Mouse (Mus musculus) erythroblast, embryonic 14.5 days (primary cell): ENCODE data around the gene Olfr1446. TPM values are rescaled to one million over a fixed set of nuclear protein-coding genes. Genes with fewer than 3 reads are reported as not detected.

Experiments
- H3K27me3 ChIP-seq: 2 replicates; pipeline ENCODE4 v1.6.1; 2012; ENCODE audit warnings: inconsistent platforms; ENCODE audit not compliant: control insufficient read depth
- H3K36me3 ChIP-seq: 2 replicates; pipeline ENCODE4 v1.6.1; 2012; ENCODE audit warnings: mild to moderate bottlenecking, inconsistent platforms; ENCODE audit not compliant: control insufficient read depth
- H3K4me1 ChIP-seq: 2 replicates; pipeline ENCODE4 v1.6.1; 2012; ENCODE audit warnings: inconsistent platforms; ENCODE audit not compliant: control insufficient read depth
- H3K4me3 ChIP-seq: replicated peaks from 2 replicates; pipeline ENCODE3; 2012; ENCODE audit warnings: moderate library complexity, mild to moderate bottlenecking, inconsistent platforms
- H3K9me3 ChIP-seq: 2 replicates; pipeline ENCODE4 v1.6.1; 2012; ENCODE audit warnings: low read length, inconsistent platforms, mixed read lengths; ENCODE audit not compliant: control insufficient read depth
- GATA1 ChIP-seq: IDR thresholded peaks from 2 replicates; pipeline ENCODE4 v1.6.1; 2012; ENCODE audit warnings: low read length, inconsistent platforms, mixed read lengths
- TAL1 ChIP-seq: IDR thresholded peaks from 3 replicates; pipeline ENCODE4 v1.6.1; 2012; ENCODE audit warnings: low read length, inconsistent platforms, mixed read lengths
- polyA plus RNA-seq: library from polyadenylated mRNA; stranded (reverse); fragments of >175 nt; gene quantifications from 2 replicates; pipeline ENCODE4 v1.2.3, GENCODE M21; 2012

Olfr1446 gene
- not detected in 2 replicates for polyA plus RNA-seq

DNA sequence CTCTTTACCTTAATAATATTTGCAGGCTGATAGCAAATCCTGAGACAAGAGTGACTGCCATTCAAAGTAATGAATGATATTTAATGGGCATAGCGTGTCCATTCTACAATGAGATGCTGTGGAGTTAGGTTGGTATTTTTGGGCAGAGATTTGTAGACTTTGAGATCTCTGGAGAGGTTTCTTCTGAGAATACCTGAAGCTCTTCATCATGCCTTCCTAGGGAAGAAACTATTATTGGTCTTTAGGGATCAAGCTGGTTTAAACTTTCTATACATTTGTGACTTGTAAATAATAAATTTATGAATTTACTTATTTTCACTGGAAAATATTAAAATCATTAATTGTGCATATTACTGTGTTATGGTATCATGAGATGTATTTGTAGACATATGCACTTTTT lies at the start of gene Olfr1446:
Gene Olfr1446 (minus strand): TSS at position 101 of the 400 bp plus-strand sequence.
- TF ChIP-seq TAL1: no peak
- TF ChIP-seq GATA1: no peak
- H3K4me1 ChIP-seq: no peaks in the 10 kb centered on the region

GRCm38 (mm10) chr19:12930540-12930939 lies 37.2 kb upstream of the Olfr1446 start, which contains the start of gene Olfr1449:
Gene Olfr1449 (plus strand): TSS chr19:12930840.
- no peaks in the 10 kb centered on the region for H3K4me1 ChIP-seq
- TF ChIP-seq TAL1 (no peak), GATA1 (no peak)
- no peak within 1 kb of the TSS for H3K4me3 ChIP-seq
- no peaks in the 10 kb centered on the region for H3K36me3 ChIP-seq
- no peaks in the 10 kb centered on the region for H3K27me3 ChIP-seq
- no peaks in the 10 kb centered on the region for H3K9me3 ChIP-seq

More for the DNA sequence above, at the start of gene Olfr1446:
- peaks cover 2% of the 10 kb centered on the region for H3K9me3 ChIP-seq
- H3K4me3 ChIP-seq: no peak within 1 kb of the TSS
- no peaks in the 10 kb centered on the region for H3K27me3 ChIP-seq
- H3K36me3 ChIP-seq: no peaks in the 10 kb centered on the region

GRCm38 (mm10) chr19:12924319-12924718 lies 31.0 kb upstream of the Olfr1446 start, which contains the start of gene Olfr1448:
Gene Olfr1448 (minus strand): TSS chr19:12924419.
- no peaks in the 10 kb centered on the region for H3K9me3 ChIP-seq
- H3K4me3 ChIP-seq: no peak within 1 kb of the TSS
- H3K36me3 ChIP-seq: no peaks in the 10 kb centered on the region
- no peak for TF ChIP-seq GATA1
- H3K4me1 ChIP-seq: no peaks in the 10 kb centered on the region
- no peaks in the 10 kb centered on the region for H3K27me3 ChIP-seq

DNA sequence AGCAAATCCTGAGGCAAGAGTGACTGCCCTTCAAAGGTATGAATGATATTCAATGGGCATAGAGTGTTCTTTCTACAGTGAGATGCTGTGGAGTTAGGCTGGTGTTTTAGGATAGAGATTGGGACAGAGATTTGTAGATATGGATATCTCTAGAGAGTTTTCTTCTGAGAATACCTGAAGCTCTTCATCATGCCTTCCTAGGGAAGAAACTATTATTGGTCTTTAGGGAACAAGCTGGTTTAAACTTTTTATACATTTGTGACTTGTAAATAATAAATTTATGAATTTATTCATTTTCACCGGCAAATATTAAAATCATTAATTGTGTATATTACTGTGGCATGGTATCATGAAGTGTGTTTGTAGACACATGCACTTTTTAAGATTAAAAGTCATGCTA lies 10.3 kb upstream of the Olfr1446 start, which contains the start of gene Olfr1447:
Gene Olfr1447 (minus strand): TSS at position 101 of the 400 bp plus-strand sequence.
- H3K9me3 ChIP-seq: peaks cover 2% of the 10 kb centered on the region; the same call in 1 of the 2 replicates
- no peaks in the 10 kb centered on the region for H3K36me3 ChIP-seq
- TF ChIP-seq TAL1 (no peak), GATA1 (no peak)
- no peaks in the 10 kb centered on the region for H3K4me1 ChIP-seq
- no peaks in the 10 kb centered on the region for H3K27me3 ChIP-seq
- no peak within 1 kb of the TSS for H3K4me3 ChIP-seq

DNA sequence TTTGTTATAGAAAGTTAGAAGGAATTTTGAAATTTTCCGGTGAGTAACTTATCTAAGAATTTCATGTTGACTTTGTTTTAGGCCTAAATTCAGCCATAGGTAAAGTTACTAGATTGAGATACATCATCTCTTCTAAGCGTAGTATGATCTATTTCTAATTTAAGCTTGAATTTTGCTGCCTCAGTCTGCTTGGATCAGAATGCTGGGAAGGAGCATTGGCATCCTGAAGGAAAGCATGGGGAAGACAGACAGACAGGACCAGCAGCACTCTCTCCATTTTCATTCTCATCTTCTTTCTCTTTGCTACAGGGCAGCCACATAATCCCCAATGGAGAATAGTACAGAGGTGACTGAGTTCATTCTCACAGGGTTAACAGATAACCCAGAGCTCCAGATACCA lies 9.8 kb downstream of the Olfr1446 start, which contains the start of gene Olfr1445:
Gene Olfr1445 (plus strand): TSS at position 301 of the 400 bp plus-strand sequence.
- no peak for TF ChIP-seq TAL1
- no peak for TF ChIP-seq GATA1
- Histone ChIP-seq H3K27me3 (no peaks in the 10 kb centered on the region), H3K4me1 (no peaks in the 10 kb centered on the region), H3K4me3 (no peak within 1 kb of the TSS), H3K36me3 (no peaks in the 10 kb centered on the region), H3K9me3 (no peaks in the 10 kb centered on the region)

DNA sequence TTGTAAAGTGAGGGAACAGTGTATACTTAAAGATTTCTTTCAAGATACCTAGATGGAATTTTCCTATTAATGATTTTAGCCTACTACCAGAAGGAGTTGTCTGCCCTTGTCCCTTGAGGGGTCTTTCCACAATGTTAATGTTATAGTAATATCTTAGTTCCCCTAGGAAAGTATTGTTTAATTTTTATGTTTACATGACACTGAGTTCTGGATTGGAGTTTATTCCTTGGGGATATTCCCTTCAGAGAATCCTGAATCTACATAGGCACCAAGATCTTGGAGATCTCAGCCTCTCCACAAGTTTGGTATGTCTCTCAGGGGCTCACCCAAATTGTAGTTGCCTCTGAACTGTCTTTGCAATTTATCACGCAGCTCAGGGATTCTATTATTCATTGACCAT lies 36.3 kb downstream of the Olfr1446 start, which contains the start of gene Olfr1444:
Gene Olfr1444 (plus strand): TSS at position 301 of the 400 bp plus-strand sequence.
- Histone ChIP-seq H3K36me3 (no peaks in the 10 kb centered on the region), H3K27me3 (no peaks in the 10 kb centered on the region)

DNA sequence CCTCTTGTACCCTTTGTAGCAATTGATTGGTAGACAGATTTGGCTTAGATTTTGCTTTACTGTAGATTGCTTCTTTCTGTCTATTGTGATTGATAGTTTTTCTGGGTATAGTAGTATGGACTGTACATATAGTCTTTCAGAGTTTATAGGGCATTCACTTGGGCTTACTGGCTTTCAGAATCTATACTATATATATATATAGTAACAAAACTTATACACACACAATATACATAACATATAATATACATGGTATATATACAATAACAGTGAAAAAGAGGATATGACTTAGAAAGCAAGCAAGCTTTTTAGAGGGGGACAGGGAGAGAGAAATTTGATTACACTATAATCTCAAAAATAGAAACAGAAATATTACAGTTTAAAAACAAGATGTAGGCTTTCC lies 46.9 kb downstream of the Olfr1446 start, which contains the start of gene Gm5244:
Gene Gm5244 (plus strand): TSS at position 301 of the 400 bp plus-strand sequence.
- H3K36me3 ChIP-seq: no peaks in the 10 kb centered on the region
- H3K9me3 ChIP-seq: 0 out of 2 replicates have a peak, but pooled peaks cover 2% of the 10 kb centered on the region
- no peaks in the 10 kb centered on the region for H3K4me1 ChIP-seq
- no peaks in the 10 kb centered on the region for H3K27me3 ChIP-seq
- TF ChIP-seq GATA1 (no peak), TAL1 (no peak)
- no peak within 1 kb of the TSS for H3K4me3 ChIP-seq

More for the DNA sequence above, 36.3 kb downstream of the Olfr1446 start, which contains the start of gene Olfr1444:
- Histone ChIP-seq H3K4me3 (no peak within 1 kb of the TSS), H3K4me1 (no peaks in the 10 kb centered on the region), H3K9me3 (no peaks in the 10 kb centered on the region)
- TF ChIP-seq TAL1: no peak
- no peak for TF ChIP-seq GATA1

DNA sequence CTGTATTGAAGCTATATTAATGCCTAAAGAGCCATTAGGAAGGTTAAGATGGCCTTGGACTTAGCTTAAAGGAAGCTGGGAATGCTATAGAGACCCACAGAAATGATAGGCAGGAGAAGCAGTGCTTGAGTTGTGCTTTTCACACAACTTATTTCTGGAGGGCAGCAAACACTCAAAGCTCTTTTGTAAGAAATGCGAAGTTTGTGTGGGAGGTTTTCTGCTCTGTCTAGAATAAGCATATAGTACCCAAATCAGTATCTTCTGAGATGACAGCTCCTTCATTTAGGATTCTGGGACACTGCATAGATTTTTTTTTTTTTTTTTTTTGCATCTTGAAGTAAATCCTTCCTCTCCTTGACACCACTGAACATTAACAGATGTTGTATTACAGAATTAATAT lies 54.8 kb downstream of the Olfr1446 start:
- H3K27me3 ChIP-seq: no peaks in the 10 kb centered on the region
- TF ChIP-seq TAL1 (no peak), GATA1 (no peak)
- H3K4me3 ChIP-seq: no peak overlapping the region
- no peaks in the 10 kb centered on the region for H3K9me3 ChIP-seq
- H3K36me3 ChIP-seq: no peaks in the 10 kb centered on the region
- H3K4me1 ChIP-seq: no peaks in the 10 kb centered on the region

Other genes with a start within 250 kb of the Olfr1446 start
- gene Olfr1442, start 223.1 kb downstream of the Olfr1446 start, polyA plus RNA-seq: not detected in 2 replicates
- gene Olfr1443, start 215.4 kb downstream of the Olfr1446 start, polyA plus RNA-seq: not detected in 2 replicates
- 0.07 TPM in 1 of 2 replicates, not detected in the other for gene Keg1, start 197.7 kb downstream of the Olfr1446 start, polyA plus RNA-seq
- 0.03 TPM in 1 of 2 replicates, not detected in the other for gene Cntf, start 127.9 kb downstream of the Olfr1446 start, polyA plus RNA-seq
- gene Zfp91, start 97.4 kb downstream of the Olfr1446 start, polyA plus RNA-seq: 4.8 TPM in 2 replicates
- 0.02 TPM in 1 of 2 replicates, not detected in the other for gene Lpxn, start 97.3 kb downstream of the Olfr1446 start, polyA plus RNA-seq
- not detected in 2 replicates for gene Gm5244, start 46.8 kb downstream of the Olfr1446 start, polyA plus RNA-seq
- not detected in 2 replicates for gene Olfr1444, start 36.2 kb downstream of the Olfr1446 start, polyA plus RNA-seq
- gene Olfr1445, start 9.7 kb downstream of the Olfr1446 start, polyA plus RNA-seq: not detected in 2 replicates
- not detected in 2 replicates for gene Olfr1447, start 10.2 kb upstream of the Olfr1446 start, polyA plus RNA-seq
- gene Olfr1448, start 30.9 kb upstream of the Olfr1446 start, polyA plus RNA-seq: not detected in 2 replicates
- not detected in 2 replicates for gene Olfr1449, start 37.3 kb upstream of the Olfr1446 start, polyA plus RNA-seq
- not detected in 2 replicates for gene Olfr1450, start 56.7 kb upstream of the Olfr1446 start, polyA plus RNA-seq
- not detected in 2 replicates for gene Olfr1451, start 101.5 kb upstream of the Olfr1446 start, polyA plus RNA-seq
- not detected in 2 replicates for gene Olfr1453, start 134.8 kb upstream of the Olfr1446 start, polyA plus RNA-seq
- gene Olfr1454, start 167.1 kb upstream of the Olfr1446 start, polyA plus RNA-seq: 0.01 TPM in 1 of 2 replicates, not detected in the other
- not detected in 2 replicates for gene Olfr1457, start 204.4 kb upstream of the Olfr1446 start, polyA plus RNA-seq
- not detected in 2 replicates for gene Olfr1458, start 213.3 kb upstream of the Olfr1446 start, polyA plus RNA-seq